Mouse (Mus musculus) hindbrain, embryonic 14.5 days (tissue): Measurements from ENCODE around the gene Lyrm9. TPM values are rescaled to one million over a fixed set of nuclear protein-coding genes. Genes with fewer than 3 reads are reported as not detected.

ENCODE experiments used
- ATAC-seq: fragments of 200-750 bp; cut with Nextera tagmentation; 2 replicates; pipeline ENCODE4 v1.8.0; 2017; ENCODE audit warnings: moderate number of reproducible peaks, mild to moderate bottlenecking, moderate TSS enrichment, moderate library complexity; ENCODE audit not compliant: low FRiP score
- DNase-seq: peaks from one replicate; pipeline ENCODE4 v3.0.0-alpha.2; 2015; ENCODE audit warnings: low spot score
- H3K27ac ChIP-seq: fragments of 300-500 bp; sonication (generic); 2 replicates; pipeline ENCODE4 v1.5.1; 2014; ENCODE audit warnings: mild to moderate bottlenecking, moderate library complexity
- H3K27me3 ChIP-seq: fragments of 300-500 bp; sonication (generic); 2 replicates; pipeline ENCODE4 v1.6.1; 2014; ENCODE audit warnings: mild to moderate bottlenecking, low read length, mixed read lengths; ENCODE audit not compliant: control insufficient read depth, insufficient read depth
- H3K36me3 ChIP-seq: fragments of 300-500 bp; sonication (generic); replicated peaks from 2 replicates; pipeline ENCODE4 v1.6.1; 2014; ENCODE audit not compliant: control insufficient read depth, insufficient read depth
- H3K4me1 ChIP-seq: fragments of 300-500 bp; sonication (generic); replicated peaks from 2 replicates; pipeline ENCODE4 v1.6.1; 2014; ENCODE audit warnings: antibody characterized with exemption, low read length, mixed read lengths; ENCODE audit not compliant: control insufficient read depth, insufficient read depth
- H3K4me2 ChIP-seq: fragments of 300-500 bp; sonication (generic); replicated peaks from 2 replicates; pipeline ENCODE4 v1.6.1; 2014; ENCODE audit warnings: mild to moderate bottlenecking, moderate library complexity
- H3K4me3 ChIP-seq: fragments of 300-500 bp; sonication (generic); replicated peaks from 2 replicates; pipeline ENCODE4 v1.5.1; 2014; ENCODE audit warnings: mild to moderate bottlenecking, low read length
- H3K9ac ChIP-seq: fragments of 300-500 bp; sonication (generic); 2 replicates; pipeline ENCODE4 v1.6.1; 2014
- H3K9me3 ChIP-seq: fragments of 300-500 bp; sonication (generic); 2 replicates; pipeline ENCODE4 v1.6.1; 2016; ENCODE audit warnings: low read length; ENCODE audit not compliant: control insufficient read depth
- whole genome bisulfite sequencing: fragments of 180-500 bp; shearing (Covaris S2); extraction: QIAGEN DNeasy Blood & Tissue Kit; methylation state at CpG from one replicate; pipeline ENCODE4 v1.1.7; 2014; 5-methylcytosine and 5-hydroxymethylcytosine counted together
- polyA plus RNA-seq: library from polyadenylated mRNA; unstranded; fragments of >200 nt; fragmentation: Nextera tagmentation; extraction: Ambion mirVana; gene quantifications from 2 replicates; pipeline ENCODE4 v1.2.1, GENCODE M21; 2014

The Lyrm9 gene
- polyA plus RNA-seq, 1 experiment from 2014 or later: 32.3 TPM

DNA sequence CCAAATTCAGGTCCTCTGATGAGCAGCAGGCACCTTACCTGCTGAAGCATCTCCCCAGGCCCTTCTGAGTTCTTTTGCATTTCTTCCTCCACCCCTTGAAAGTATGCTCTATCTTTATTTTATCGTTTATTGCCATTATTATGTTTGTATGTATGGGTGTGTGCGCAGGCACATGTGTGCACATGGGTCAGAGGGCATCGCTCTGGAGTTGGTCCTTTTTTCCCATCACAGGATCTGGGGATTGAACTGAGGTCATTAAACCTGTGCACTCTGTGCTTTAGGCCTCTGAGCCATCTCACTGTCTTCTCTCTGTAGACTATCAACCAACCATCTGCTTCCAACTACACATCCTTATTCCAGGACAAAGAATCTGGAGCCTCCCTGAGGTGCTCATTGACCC, 53.3 kb downstream of the Lyrm9 start:
- ATAC-seq (no peak), DNase-seq (no peak)
- Histone ChIP-seq H3K4me1 (no peaks in the 10 kb centered on the region), H3K4me2 (no peak overlapping the region), H3K27ac (no peak overlapping the region), H3K27me3 (no peaks in the 10 kb centered on the region), H3K4me3 (no peak overlapping the region), H3K9ac (no peak overlapping the region), H3K9me3 (no peaks in the 10 kb centered on the region), H3K36me3 (no peaks in the 10 kb centered on the region)
- WGBS: 97% methylated on average over 3 of the region's 3 CpGs

DNA sequence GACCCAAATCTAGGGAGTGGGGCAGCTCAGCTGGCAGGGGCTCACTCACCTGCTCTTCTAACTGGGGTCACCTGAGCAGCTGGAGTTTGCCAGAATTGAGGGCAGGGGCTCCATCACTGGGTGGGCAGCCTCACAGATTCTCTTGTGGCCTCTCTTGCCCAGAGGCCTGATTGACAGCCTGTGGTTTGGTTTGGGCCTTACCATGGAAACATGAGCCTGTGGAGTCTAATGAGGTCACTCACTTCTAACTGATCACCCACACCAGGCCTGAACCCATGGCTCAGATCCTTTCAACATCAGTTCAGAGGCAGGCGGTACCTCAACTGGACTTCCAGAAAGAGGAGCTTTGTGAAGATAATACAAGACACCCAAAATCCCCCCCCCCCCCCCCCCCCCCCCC, 60.3 kb downstream of the Lyrm9 start:
- DNase-seq (no peak), ATAC-seq (no peak; the same call in 1 of the 2 replicates)
- H3K4me2 ChIP-seq: no peak overlapping the region

DNA sequence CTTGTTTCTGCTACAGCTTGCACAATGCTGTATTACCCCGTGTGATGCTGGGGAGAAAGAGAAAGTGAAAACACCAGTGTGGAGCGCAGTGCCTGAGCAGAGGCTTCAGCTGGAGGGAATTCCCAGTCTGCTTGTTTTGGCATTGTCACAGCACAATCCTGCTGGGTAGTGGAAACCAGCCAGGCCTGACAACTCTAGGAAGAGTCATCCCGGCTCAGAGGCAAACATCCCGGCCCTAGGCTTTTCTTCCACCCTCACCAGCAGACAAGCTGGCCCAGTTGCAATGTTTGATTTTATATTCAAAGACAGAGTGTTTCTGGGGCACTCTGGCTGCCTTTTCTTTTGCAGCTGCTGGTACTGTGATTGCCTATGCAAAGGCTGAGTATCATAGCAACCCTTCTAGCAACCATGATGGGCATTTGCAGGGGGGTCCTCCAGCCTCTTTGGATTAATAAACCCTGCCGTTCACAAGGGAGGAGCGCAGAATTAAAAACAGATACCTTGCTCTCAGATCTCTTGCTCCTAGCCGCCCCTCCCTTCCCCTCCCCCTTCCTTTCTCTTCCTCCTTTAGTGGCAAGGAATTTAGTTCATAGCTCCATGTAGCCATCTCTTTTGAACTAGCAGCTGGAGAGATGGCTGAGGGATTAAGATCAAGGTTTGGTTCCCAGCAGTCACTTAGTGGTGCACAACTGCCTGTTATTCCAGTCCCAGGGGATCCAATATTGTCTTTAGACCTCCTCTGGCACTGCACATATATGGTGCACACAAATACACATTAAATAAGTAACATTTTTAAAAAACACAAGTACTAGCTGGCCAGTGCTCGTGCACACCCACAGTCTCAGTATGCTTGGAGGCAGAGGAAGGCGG, 61.0 kb downstream of the Lyrm9 start:
- no peak overlapping the region for H3K4me3 ChIP-seq
- peaks cover 15% of the 10 kb centered on the region for H3K4me1 ChIP-seq
- no peak overlapping the region for H3K9ac ChIP-seq
- ATAC-seq (peak; percentile 83), DNase-seq (peak; percentile 82)
- H3K4me2 ChIP-seq: 0 out of 2 replicates have a peak overlapping the region, but pooled peaks have one; percentile 13
- peak overlapping the region; percentile 82 for H3K27ac ChIP-seq
- H3K36me3 ChIP-seq: no peaks in the 10 kb centered on the region
- 23% methylated on average over 8 of the region's 9 CpGs for WGBS
- H3K9me3 ChIP-seq: no peaks in the 10 kb centered on the region
- H3K27me3 ChIP-seq: no peaks in the 10 kb centered on the region

More for the DNA sequence above, 60.3 kb downstream of the Lyrm9 start:
- Histone ChIP-seq H3K36me3 (no peaks in the 10 kb centered on the region), H3K4me3 (no peak overlapping the region), H3K9me3 (no peaks in the 10 kb centered on the region), H3K4me1 (peaks cover 15% of the 10 kb centered on the region), H3K27me3 (no peaks in the 10 kb centered on the region), H3K9ac (no peak overlapping the region), H3K27ac (peak overlapping the region; percentile 82)
- 22% methylated on average over 1 of the region's 1 CpGs for WGBS

DNA sequence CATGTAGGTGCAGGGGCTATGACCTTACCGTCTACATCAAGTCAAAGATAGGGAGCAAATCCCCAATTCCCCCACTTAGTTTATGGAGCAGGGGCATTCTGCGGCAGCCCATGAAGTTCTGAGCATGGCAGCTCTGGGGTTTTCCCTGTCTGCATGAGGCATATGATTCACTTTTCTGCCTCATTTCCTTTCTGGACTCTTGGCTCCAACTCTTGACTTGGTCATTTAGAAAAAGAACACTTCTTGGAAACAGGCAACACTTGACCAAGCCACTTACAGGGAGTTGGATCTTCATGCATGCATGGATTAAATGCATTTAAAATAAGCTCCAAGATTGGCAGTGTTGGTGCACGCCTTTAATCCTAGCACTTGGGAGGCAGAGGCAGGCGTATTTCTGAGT, 62.8 kb downstream of the Lyrm9 start:
- no peaks in the 10 kb centered on the region for H3K27me3 ChIP-seq
- no peaks in the 10 kb centered on the region for H3K9me3 ChIP-seq
- H3K4me3 ChIP-seq: no peak overlapping the region
- no peak for DNase-seq
- no peaks in the 10 kb centered on the region for H3K36me3 ChIP-seq
- no peak for ATAC-seq
- WGBS: 91% methylated on average over 4 of the region's 4 CpGs
- no peak overlapping the region for H3K4me2 ChIP-seq
- no peak overlapping the region for H3K9ac ChIP-seq
- no peak overlapping the region for H3K27ac ChIP-seq
- H3K4me1 ChIP-seq: peaks cover 15% of the 10 kb centered on the region

Other genes with a start within 250 kb of the Lyrm9 start
- gene Nlk, start 129.2 kb upstream of the Lyrm9 start, polyA plus RNA-seq: 27.4 and 29.3 TPM in 2 replicates
- gene Ccnq, start 74.9 kb upstream of the Lyrm9 start, polyA plus RNA-seq: 31.8 and 32.0 TPM in 2 replicates
- gene Nos2, start 94.2 kb downstream of the Lyrm9 start, polyA plus RNA-seq: 1.1 TPM in 2 replicates
- 12.2 and 13.7 TPM in 2 replicates for gene Lgals9, start 158.4 kb downstream of the Lyrm9 start, polyA plus RNA-seq